ENCODE assay signal across 26 mouse cellular contexts in genomic region chr9:14888671-14889070, GRCm38 (mm10). TPM values are rescaled to one million over a fixed set of nuclear protein-coding genes. Genes with fewer than 3 reads are reported as not detected.
"Had no signal": no experiment of that assay in that cellular context is flagged by ENCODE, and none has a peak within 500 bp of the region (broad histone marks: within the 10 kb centered on the region; RNA-seq: fewer than 3 reads in every experiment).

No protein-coding gene starts in this region.

- H3K4me3 ChIP-seq: gastrocnemius, adult 2 months; heart, embryonic 10.5 days; heart, embryonic 12.5 days; hindbrain, embryonic 10.5 days; hindbrain, embryonic 12.5 days; intestine, embryonic 15.5 days; layer of hippocampus, adult 2 months; left cerebral cortex, adult 2 months; limb, embryonic 10.5 days; limb, embryonic 12.5 days had no signal

- H3K27ac ChIP-seq: gastrocnemius, adult 2 months; heart, embryonic 10.5 days; hindbrain, embryonic 10.5 days; hindbrain, embryonic 12.5 days; hindbrain, embryonic 14.5 days; intestine, embryonic 15.5 days; layer of hippocampus, adult 2 months; left cerebral cortex, adult 2 months; limb, embryonic 10.5 days; limb, embryonic 12.5 days had no signal

- H3K9me3 ChIP-seq: heart, embryonic 10.5 days; heart, embryonic 12.5 days; hindbrain, embryonic 10.5 days; hindbrain, embryonic 12.5 days; intestine, embryonic 15.5 days; limb, embryonic 10.5 days; limb, embryonic 12.5 days had no signal

- DNase-seq: gastrocnemius, adult 2 months; gastrocnemius, postnatal 10 days; gastrocnemius, postnatal 25 days; heart, adult 18-20 months; heart, postnatal 10 days; heart, postnatal 4 days; kidney, adult 18-20 months; kidney, adult 8-10 months; kidney, postnatal 10 days; kidney, postnatal 4 days had no signal

- H3K9ac ChIP-seq: heart, embryonic 12.5 days; hindbrain, embryonic 12.5 days; hindbrain, embryonic 14.5 days; intestine, embryonic 15.5 days; limb, embryonic 12.5 days had no signal

- ATAC-seq: hindbrain, embryonic 16.5 days; inflammation-experienced regulatory T-cells, adult 6 months had no signal

- H3K36me3 ChIP-seq: heart, embryonic 10.5 days; heart, embryonic 12.5 days; hindbrain, embryonic 10.5 days; hindbrain, embryonic 12.5 days; intestine, embryonic 15.5 days; limb, embryonic 10.5 days; limb, embryonic 12.5 days had no signal

- H3K4me2 ChIP-seq: heart, embryonic 12.5 days; hindbrain, embryonic 12.5 days; hindbrain, embryonic 14.5 days; intestine, embryonic 15.5 days; limb, embryonic 12.5 days had no signal

- H3K27me3 ChIP-seq: heart, embryonic 12.5 days; hindbrain, embryonic 12.5 days; intestine, embryonic 15.5 days; limb, embryonic 12.5 days had no signal

- H3K4me1 ChIP-seq: intestine, embryonic 15.5 days; limb, embryonic 10.5 days had no signal

RNA-seq across cellular contexts. Expression of gene Izumo1r, which starts 15.1 kb away (rescaled TPM):
- polyA plus RNA-seq: frontal cortex, adult 2 months; heart, embryonic 12.5 days; heart, embryonic 14.5 days; hindbrain, embryonic 10.5 days; hindbrain, embryonic 12.5 days; hindbrain, embryonic 14.5 days; hindbrain, embryonic 16.5 days; intestine, embryonic 15.5 days; intestine, postnatal 0 days; kidney, embryonic 16.5 days; limb, embryonic 10.5 days; limb, embryonic 12.5 days had no signal

RNA-seq across cellular contexts. Expression of gene Gpr83, which starts 28.7 kb away (rescaled TPM):
- polyA plus RNA-seq: heart, embryonic 10.5 days; heart, embryonic 12.5 days had no signal
